Mouse (Mus musculus): ENCODE data around the gene Efnb2.

Efnb2 gene

GRCm38 (mm10) chr8:8611928-8612327 lies 49.1 kb downstream of the Efnb2 start:
- no peak for DNase-seq (ENCODE audit: low spot score)

DNA sequence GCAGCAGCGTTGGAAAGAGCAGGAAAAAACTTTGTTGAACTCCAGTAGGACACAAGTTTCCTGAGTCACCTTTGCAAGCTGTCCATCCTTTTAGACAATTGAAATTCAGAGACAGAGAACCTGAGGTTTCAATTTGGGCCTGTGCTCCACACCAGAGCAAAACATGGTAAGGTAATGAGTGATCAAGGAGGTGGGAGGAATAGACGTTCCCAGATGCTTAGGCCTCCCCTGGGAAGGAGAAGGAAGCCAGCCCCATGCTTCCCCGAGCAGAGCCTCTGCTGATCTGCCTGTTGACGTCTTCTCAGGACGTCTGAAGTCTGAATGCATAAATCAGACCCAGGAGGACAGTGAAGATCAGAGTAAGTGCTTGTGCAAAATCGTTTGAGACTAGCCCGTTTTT lies 51.3 kb downstream of the Efnb2 start:
- no peak for DNase-seq (ENCODE audit: low spot score)

GRCm38 (mm10) chr8:8609141-8609540 lies 51.9 kb downstream of the Efnb2 start:
- no peak for DNase-seq (ENCODE audit: low spot score)

- DNase-seq (ENCODE audit: low spot score) = no peak
Measured at GRCm38 (mm10) chr8:8605621-8606020, 55.4 kb downstream of the Efnb2 start.

- DNase-seq (ENCODE audit: low spot score) = no peak
Measured at GRCm38 (mm10) chr8:8603875-8604274, 57.2 kb downstream of the Efnb2 start.

DNA sequence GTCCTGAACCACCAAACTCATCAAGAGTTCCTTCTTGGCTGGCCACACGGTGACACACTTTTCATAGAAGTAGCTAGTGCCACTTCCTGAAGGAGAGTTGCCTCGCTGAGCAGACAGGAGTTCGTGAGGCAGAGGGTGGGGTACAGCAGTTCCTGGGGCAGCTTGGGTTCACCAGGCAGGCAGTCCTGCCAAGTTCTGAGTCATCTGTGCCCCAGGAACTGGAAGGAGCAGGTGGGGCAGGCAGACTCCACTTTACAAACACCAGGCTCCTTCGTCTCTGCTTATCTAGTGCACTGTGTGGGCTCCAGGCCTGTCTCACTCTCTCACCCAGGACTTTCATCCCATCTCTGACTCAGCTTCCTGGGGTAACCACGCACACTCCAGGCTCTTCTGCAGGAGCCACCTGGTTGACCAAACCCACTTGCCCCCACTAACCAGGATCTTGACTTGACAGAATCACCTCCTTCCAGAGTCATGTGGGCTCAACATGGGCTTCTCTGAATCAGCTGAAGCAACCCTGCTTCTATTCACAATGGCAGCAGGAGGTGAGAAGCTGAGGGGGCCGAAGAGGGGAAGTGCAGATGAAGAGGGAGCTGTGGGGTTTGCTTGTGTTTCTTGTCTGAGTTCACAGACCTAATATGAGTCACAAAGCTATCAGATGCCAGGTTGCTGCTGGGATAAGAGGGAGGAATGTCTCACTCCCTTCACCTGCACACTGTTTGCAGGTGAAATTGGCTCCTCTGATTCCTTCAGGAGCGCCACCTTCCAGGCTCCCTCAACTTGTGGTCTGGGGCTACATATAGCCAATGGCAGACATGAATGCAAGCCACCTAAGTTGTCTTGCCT lies 58.2 kb downstream of the Efnb2 start:
- peak; percentile 23 for DNase-seq (ENCODE audit: low spot score)

DNA sequence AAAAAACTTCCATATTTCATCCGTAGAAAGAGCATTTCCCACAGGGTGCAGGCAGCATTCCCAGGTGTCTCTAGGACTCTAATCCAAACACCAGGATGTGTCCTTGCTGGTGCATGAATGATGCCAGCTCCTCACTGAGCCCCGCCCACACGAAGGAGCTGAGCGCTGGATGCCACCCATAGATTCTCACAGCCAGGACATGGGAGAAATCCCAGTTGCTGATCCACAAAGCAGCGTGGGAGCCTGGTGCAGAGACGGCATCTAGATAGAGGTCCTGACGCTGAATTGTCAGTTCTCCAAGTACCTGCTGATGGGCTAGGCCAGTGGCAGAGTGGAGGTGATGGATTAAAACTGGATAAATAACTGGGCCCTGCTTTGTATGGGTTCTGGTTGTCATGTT lies 61.1 kb downstream of the Efnb2 start:
- no peak for DNase-seq (ENCODE audit: low spot score)

DNA sequence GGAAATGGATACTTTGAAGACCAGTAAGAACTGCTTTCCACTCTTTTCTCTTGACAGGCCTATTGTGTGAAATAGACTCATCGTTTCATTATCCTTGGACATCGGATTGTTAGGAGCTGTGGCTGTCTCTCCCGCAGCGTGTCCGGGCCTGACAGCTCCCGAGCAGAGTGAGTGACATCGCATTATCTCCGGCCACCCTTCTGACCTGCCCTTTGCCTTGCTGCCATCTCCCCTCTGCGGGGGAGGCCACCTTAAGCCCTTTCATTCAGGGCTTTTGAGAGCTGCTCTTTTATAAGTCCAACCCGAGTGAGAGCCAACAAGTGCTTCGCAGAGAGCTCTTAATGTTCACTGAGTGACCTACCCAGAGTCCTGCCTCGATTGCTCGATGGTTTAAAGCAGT lies 63.6 kb downstream of the Efnb2 start:
- no peak for DNase-seq (ENCODE audit: low spot score)

DNA sequence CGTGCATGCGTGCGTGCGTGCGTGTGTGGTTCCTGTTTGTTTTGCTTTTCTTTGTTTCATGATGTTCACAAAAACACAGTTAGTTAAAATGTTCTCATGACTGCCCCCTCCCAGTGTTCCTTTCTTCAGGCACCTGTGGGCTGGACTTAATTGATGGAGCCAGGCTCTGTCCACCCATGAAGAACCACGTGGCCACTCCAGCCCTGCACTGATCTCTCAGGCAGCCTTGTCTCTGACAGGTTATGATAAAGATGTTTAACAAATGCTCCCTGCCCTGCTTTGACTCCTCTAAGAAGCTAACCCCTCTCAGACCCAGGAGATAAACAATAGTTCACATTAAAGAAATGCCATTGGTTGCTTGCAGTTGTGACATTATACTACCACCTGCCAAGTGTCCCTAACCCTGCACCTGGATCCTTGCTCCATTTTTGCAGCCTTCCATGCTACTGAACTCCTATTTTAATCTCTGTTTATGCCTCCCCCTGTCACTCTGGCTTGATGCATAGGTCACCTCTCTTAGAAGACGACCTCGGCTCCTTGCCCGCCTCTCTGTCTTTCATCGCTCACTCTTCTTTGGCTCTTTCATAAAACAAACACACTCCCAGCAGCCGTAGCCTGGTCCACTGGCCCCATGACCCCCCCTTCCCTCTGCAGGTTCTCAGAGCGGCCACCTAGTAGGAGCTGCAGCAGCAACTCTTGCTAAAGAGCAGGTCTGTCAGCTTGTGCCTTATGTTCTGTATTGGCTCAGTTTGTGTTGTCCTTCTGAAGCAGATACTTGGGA lies 65.0 kb downstream of the Efnb2 start:
- DNase-seq (ENCODE audit: low spot score) = no peak

DNA sequence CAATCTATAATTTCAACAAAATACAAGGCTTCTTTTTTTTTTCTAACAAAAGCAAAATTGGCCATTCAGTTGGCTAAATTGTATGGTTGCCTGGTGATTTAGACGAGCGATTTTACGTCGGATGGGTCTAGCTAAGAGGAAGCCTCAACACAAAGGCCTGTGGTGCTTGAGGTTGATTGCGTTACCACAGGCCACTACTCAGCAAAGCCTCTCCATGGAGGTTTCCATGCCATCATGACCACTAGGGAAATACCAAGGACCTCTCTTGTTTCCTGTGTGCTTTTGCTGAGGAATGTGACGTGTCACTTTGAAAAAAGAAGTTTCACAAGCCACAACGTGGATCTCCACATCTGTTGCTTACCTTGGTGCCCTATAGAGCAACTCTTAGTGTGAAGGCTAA lies 67.2 kb downstream of the Efnb2 start:
- DNase-seq (ENCODE audit: low spot score) = no peak

DNA sequence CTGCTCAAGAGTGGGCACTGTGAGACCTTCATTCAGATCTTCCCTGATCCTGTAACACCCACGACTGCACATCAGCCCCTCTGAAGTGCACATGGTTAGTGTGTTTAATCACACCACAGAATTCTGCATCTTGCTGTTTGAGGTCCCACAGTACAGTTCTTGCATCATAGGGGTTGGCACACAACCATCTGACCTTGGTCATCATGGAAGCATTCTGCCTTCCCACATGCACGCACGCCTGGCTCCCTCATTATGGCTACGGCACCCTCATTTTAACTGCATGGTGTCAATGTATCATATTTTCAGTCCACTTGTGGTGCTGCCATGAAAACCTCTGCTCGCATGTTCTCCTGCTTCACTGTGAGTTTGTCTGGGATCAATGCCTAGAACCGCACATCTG lies 67.7 kb downstream of the Efnb2 start:
- no peak for DNase-seq (ENCODE audit: low spot score)

GRCm38 (mm10) chr8:8592331-8592730 lies 68.7 kb downstream of the Efnb2 start:
- DNase-seq (ENCODE audit: low spot score) = no peak

- no peak for DNase-seq (ENCODE audit: low spot score)
Measured at GRCm38 (mm10) chr8:8583981-8584377, 77.1 kb downstream of the Efnb2 start.

DNA sequence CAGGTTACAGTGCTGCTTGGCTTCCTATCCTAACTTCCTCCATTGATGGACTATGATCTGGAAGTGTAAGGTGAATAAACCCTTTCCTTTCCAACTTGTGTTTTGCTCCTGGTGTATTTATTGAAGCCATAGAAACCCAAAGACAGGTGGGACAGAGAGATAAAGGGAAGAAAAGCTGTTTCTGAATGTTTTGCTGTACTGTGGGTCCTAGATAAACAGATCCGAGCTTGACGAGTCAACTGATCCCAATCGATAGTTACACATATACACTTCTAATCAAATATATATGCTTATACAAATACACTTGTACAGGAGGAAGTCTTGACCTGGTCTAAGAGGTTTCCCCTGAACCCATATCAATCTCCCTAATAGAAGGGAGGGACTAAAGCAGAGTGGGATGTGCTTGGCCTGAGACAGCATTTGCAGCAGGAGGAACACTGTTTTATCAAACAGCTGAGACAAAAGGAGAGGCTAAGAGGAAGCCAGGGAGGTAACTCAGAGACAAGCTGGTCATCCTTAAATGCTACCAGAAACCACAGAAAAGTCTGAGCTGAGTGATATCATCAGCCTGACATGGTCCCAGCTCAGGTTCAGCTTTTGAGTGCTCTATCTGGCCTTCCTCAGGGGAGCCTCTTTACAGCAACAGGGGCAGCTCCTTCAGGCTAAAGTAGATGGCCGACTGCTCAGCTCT lies 77.6 kb downstream of the Efnb2 start:
- DNase-seq (ENCODE audit: low spot score) = no peak

GRCm38 (mm10) chr8:8577770-8578303 lies 83.2 kb downstream of the Efnb2 start:
- DNase-seq (ENCODE audit: low spot score) = no peak

- DNase-seq (ENCODE audit: low spot score) = no peak
Measured at GRCm38 (mm10) chr8:8576833-8577232, 84.2 kb downstream of the Efnb2 start.

GRCm38 (mm10) chr8:8576286-8576685 lies 84.8 kb downstream of the Efnb2 start:
- DNase-seq (ENCODE audit: low spot score) = no peak

- DNase-seq (ENCODE audit: low spot score) = no peak
Measured at GRCm38 (mm10) chr8:8574521-8575499, 86.2 kb downstream of the Efnb2 start.

DNA sequence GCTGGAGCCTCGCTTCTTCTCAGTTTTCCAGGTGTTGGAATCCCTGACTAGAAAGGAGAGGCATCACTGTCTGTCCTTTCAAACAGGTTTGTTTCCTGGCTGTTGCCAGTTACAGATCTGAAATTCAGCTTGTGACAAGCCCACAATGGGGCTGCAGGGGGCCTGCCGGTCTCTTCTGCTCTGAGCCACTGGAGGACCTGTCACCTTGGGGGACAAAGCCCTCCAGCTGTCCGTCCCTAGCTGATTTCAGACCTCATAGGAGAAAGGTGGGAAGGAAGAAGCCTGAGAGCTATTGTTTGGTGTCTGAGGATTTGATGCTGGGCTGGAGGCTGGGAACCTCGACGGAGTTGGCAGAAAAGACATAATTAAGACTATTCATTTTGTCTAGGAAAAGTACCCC lies 88.8 kb downstream of the Efnb2 start:
- DNase-seq (ENCODE audit: low spot score) = no peak

DNA sequence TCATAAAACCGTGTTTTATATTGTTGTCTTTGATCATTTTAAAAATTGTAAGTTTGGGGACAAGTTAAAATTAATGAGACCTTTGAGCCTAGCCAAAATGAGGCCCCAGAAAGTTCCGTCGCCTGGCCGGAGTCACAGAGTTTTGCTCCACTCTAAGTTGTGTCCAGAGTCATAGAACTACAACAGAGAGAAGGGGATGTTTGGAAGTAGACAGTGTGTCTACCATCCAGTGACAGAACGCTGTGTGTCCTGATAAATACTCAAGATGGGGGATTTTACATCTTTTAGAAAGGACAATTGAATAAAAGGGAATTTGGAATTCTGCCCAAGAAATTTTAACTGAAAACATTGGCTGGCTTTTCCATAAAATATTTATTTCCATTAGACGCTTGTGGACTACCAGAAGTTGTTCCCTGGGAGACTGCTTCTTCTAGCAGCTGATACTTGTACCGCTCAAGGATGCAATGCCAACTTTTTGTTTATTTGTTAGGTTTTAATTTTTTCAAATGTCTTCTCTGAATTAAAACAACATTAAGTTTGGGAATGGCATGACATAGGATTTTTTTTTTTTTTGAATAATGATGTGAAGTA lies 89.3 kb downstream of the Efnb2 start:
- DNase-seq (ENCODE audit: low spot score) = no peak

DNA sequence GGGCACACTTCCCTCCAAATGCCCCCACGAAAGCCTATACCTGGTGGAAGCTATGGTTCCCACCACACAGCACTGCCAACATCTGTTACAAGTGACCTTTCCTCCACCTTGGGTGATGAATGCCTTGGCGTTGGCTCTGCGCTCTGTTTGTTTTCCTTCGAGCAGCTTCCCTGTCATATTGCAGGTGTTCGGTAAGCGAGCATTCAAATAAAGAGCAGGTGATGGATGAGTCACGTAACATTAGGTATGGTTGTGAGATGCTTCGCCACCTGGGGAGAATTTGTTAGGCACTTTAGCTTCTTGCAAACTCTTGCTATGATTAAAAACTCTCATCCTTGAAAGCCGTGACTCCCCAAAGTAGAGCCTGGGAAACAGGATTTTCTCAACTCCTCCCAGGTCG lies 91.8 kb downstream of the Efnb2 start:
- DNase-seq (ENCODE audit: low spot score) = no peak
